Mouse (Mus musculus): ENCODE measurements around the gene Rxfp1. TPM values are rescaled to one million over a fixed set of nuclear protein-coding genes. Genes with fewer than 3 reads are reported as not detected.
"Not testable (repeated sequence)": the region's sequence is repeated elsewhere in the genome, so short reads cannot be mapped to it uniquely, and the experiment has no call there.

Gene Rxfp1
- total RNA-seq (2021): under 1 TPM; 0.05 to 0.13 TPM
- long read RNA-seq, experiment 1: 0 reads
- long read RNA-seq, experiment 2: 0 reads

DNA sequence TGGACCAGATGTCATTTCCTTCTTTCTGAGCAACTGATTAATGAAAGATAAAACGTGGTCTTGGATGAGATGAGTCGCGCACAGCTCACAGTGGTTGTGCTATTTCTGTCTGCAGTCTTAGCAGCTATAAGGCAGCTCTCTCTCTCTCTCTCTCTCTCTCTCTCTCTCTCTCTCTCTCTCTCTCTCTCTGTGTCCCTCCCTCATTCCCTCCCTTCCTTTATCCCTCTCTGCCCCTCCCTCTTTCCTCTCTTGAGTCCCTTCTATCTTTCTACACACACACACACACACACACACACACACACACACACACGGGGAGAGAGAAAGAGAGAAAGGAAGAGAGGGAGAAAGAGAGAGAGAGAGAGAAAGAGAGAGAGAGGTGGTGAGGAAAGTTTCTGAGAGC lies at the start of gene Rxfp1:
Gene Rxfp1, minus strand, starts transcription at position 101 of the 400 bp plus-strand sequence.
- DNase-seq (ENCODE audit: low spot score in 2 of 2): no peak

DNA sequence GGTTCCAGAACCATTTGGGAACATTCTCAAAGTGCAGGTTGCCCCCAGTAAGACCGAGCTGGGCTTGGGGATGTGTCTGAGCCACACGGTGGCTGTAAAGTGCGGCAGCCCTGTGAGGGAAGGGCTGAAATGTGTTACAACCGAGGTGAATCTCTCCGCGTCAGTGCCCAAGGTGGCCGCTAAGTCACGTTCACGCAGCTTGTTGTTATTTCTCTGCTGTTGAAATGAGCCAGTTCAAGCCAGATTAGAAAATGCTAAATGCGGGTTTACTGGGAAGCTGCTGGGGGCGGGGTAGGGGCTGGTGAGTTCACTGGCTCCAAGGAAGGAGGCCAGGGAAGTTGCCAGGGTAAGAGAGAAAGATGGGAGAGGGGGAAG lies 46.7 kb upstream of the Rxfp1 start:
- DNase-seq (ENCODE audit: low spot score in 2 of 2): no peak

DNA sequence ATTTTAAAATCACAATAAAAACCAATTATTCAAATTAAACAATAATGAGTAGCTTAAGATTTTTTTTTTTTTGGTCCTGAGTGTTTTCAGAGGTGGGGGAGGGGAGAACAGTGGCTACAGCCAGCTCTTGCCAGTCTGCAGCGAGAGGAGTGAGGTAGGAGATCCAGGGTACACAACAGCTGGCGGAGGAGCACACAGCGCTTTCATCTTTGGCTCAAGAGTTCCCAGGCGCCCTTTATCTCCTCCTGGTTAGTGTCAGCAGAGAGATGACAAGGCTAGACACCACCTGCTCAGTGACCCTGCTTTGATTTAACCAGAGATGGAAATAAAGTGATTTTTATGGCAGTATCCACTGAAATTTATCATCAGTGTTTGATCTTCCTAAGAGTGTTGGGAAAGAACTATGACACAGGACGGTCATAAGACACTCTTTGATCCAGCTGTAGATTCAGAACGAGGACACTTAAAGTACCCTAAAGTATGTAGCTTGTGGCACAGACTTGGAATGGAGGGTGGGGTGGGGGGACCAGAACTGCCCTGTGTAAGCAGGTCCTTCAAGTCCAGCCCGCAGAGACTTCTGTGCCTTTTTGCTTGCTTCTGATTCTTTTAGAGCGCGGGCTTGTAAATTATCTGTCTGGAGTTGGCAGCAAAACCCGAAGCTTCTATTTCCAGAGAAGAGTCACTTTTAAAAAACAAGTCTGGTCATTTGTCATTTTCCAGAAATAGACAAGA lies 46.1 kb upstream of the Rxfp1 start:
- no peak for DNase-seq (ENCODE audit: low spot score in 2 of 2)

DNA sequence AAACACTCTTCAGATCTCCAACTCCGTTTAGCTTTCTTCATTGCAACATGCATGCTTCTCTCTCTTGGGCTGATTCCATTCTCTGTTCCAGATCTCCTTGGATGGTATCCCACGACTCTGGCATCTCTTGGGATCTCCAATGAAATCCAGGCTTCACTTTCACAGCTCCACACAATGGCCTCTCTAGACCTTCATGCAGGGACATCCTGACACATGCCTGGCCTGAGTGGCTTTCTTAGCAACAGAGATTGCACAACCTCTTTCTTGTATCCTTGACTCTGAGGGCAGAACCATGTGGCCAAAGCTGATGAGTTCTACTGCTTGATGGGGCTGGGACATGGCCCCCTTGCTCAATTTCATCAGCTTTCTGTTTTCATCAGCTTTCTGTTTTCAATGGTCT lies 35.0 kb upstream of the Rxfp1 start:
- DNase-seq (ENCODE audit: low spot score in 2 of 2): no peak

DNA sequence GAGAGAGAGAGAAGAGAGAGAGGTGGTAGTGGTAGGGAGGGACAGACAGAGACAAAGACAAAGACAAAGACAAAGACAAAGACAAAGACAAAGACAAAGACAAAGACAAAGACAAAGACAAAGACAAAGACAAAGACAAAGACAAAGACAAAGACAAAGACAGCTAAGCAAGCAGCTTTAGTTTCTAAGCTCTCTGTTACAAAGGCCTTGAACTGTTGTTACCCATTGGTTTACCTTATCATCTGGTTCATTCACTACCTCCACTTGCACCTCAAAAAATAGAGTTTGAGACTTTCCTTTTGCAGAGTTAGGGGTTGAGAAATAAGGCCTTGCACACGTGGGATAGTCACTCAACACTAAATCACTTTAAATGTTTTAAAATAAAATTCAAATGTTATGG lies 16.1 kb upstream of the Rxfp1 start:
- no peak for DNase-seq (ENCODE audit: low spot score in 2 of 2)

DNA sequence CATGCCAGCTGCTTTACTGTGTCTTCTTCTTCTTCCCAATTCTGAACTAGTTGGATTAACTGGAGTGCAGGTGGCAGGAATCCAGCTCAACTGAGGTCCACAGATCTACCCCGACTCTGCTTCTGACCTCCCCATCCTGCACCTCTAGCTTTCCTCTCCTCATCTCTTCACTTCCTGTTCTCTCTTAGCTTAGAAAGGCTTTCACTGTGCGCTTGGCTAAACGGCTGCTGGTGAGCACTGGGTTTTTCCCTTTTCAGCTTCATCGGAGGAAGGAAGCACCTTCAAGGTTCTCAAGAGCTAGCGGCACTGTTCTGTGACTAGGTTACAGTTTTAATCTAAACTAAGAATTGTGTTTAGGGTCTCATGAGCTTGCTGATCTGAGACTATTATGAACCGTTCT lies 8.9 kb upstream of the Rxfp1 start:
- no peak for DNase-seq (ENCODE audit: low spot score in 2 of 2)

DNA sequence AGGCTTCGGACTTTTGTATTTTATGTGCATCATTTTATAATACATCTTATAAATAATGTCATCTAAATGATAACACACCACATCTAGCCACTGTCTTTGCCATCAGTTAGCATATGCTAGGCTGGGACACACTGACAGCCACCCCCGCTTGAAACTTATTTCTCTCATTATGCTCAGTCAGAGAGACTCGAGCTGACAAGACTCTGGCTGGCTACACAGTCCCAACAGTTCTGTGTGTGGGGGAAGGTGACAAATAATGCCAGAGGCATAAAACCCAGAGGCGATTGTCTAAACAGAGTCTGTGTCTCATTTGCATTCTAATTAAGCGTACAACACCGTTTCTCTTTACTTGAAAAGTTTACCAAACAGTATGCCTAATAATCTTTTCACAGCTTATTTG lies 7.4 kb upstream of the Rxfp1 start:
- no peak for DNase-seq (ENCODE audit: low spot score in 2 of 2)

DNA sequence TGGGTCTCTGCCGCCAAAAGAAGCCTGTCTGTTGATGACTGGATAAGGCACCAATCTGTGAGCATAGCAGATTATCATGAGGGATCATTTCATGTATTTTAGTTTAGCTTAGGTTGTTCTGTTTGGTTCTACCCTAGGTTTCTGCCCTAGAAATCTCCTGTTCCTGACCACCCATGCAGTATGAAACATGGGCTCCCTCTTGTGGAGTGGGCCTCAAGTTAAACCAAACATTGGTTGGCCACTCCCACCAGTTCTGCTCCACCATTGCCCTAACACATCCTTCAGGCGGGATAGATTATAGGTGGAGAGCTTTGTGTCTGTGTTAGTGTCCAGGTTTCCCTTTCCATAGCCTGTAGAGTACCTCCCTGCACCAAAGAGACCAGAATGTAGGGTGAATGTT lies 6.7 kb upstream of the Rxfp1 start:
- no peak for DNase-seq (ENCODE audit: low spot score in 2 of 2)

DNA sequence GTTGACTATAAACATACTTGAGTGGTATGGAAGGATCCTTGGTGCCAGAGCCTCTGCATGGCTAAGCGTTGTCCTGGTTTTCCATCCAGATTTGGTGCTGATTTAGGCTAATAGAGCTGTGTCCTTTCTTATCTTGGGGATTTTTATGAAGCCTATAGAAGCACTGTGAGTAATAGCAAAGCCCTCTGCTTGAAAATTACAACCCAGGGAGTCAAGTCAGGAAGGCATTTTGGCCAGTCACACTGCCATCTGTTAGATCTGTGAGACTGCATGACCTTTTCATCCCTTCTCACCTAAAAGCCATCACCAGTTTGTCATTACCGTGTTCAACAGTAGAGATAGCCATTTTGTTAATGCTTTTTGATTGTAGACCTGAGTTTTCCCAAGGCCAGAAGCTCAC lies 2.7 kb upstream of the Rxfp1 start:
- DNase-seq (ENCODE audit: low spot score in 2 of 2): no peak

DNA sequence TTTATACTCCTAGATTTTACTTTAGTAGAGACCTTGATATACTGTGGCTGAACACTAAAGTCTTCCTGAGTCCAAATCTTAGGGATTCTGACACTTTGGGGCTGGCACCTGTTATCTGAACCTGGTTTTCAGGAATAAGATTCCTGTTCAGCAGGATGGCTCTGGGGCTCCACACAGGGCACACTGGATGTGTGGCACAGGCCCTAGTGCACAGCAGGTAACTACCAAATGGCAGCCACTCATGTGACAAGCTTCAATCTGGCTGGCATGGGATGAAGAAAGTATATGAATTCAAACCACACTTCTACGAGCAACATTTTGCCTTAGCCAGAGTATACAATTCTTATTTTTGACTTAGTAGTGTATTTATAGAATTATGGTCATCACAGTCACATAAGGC lies 771 bp upstream of the Rxfp1 start:
- DNase-seq (ENCODE audit: low spot score in 2 of 2): no peak

DNA sequence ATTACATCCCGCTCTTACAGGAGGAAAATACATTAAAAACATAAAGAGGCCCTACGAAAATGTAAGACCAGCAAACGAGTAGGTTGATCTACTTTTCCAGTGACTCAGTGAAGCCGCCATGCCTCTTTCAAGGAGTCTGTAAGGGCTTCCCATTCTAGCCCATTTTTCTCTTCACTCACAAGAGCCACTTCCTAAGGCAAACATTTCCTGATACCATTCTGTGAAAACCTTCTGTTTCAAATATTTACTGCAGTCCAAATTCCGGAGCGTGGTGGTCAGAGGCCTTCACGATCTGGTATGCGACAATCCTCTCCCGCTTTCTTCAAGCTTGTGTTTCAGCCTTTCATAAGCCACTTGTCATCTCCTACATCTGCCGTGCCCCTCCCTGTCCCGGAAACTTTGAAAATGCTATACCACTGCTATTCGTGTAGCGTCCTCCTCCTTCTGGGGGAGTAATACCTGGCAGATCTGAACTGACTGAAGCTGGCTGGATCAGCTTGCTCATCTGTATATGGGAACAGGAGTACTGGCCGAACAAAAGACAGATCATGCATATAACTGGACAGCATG lies 11.1 kb downstream of the Rxfp1 start:
- no peak for DNase-seq (ENCODE audit: low spot score in 2 of 2)

DNA sequence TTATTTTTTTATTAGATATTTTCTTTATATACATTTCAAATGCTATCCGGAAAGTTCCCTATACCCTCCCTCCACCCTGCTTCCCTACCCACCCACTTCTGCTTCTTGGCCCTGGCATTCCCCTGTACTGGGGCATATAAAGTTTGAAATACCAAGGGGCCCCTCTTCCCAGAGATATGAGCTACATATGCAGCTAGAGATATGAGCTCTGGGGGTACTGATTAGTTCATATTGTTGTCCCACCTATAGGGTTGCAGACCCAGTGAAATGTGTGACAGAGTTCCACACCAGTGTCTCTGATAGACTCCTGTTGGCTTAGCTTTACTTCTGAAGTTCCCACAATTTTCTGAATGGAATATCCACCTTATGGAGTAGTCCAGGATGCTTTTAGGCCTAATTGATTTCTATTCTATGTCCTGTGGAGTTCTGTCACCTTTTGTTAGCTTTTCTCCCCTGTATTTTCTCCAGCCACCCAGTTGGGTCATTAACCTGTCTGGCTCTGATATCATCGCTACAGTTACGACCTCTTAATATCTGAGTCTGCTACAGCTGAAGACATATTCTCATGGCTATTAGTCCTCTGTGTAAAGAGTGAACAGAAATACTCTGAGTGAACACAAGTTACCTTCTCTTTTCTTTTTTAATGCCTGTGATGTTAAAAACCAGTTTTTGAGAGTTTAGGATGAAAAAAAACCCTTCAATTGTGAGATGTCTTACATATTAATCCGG lies 16.8 kb downstream of the Rxfp1 start:
- no peak for DNase-seq (ENCODE audit: low spot score in 2 of 2)

DNA sequence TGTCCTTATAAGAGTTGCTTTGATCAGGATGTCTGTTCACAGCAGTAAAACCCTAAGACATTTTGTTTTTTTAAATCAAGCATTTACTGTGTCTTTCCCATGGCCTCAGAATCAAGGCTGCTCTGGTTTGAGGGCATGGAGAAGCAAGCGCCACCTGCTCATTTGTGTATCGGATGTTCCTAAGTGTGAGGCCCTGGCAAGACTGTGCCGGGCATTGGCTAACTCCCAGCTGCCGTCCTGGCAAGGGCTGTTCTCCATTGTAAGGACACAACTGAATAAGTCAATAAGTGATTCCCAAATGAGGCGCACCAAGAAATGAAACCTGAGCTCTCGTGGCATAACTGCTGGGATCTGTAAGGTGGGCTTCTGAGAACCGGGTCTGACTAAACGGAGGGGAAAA lies 31.2 kb downstream of the Rxfp1 start:
- DNase-seq (ENCODE audit: low spot score in 2 of 2): no peak

DNA sequence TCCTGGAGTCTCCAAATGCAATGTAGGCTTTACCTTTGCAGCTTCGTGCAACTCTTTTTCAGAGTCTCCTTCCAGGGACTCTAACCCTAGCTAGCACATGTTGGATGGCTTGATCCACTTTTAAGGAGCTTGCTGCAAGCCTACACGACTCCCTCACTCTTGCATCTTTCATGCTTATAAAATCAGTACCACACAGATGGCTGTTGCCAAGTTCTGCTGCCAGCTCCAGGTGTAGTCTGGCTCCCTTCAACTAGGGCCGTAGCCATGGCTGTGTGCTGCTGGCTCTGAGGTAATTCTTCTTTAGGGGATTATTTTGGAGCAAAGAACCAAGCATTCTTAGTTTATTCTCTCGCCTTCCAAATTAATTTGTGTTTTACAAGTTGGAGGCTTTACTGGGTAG lies 34.5 kb downstream of the Rxfp1 start:
- DNase-seq (ENCODE audit: low spot score in 2 of 2): no peak

DNA sequence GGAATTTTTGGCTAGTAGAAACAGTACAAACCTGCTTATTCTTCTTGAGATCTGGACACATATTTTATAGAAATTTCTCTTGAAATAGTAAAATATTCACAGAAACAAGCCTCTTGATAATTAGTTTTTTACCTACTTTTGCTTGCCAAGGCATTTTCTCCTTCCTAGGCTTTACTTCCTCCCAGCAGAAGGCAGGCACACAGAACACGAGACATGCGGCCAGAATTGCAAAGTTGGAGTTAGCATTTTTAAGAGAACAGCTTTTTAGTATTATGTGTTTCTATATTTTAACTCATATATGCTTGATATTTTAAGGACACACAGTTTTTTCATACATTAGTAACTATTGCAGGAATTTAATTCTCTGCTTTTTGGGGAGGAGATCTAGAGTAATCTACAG lies 45.7 kb downstream of the Rxfp1 start:
- no peak for DNase-seq (ENCODE audit: low spot score in 2 of 2)

DNA sequence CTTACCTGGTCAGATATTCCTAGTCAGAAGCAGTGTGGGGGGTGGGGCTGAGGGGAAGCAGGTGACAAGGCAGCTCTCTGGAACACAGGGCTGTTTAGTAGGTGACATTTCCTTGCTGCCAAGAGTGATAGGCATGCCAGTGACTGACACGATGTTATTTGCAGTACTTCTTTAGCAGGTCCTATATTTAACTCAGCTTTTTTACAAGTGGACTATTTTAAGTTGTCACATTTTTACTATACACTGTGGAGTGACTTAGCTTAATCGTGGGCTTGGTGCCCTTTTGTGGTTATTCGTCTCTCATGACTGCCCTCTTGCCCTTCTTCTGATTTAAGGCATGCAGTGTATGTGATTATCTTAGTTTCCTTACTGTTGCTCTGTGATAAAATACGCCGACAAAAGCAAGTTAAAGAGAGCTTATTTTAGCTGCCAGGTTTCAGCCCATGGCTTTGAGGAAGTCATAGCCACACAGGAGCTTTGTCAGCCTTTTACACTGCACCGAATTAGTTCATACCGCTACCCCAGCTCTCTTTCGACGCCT lies 47.5 kb downstream of the Rxfp1 start:
- DNase-seq (ENCODE audit: low spot score in 2 of 2): no peak

DNA sequence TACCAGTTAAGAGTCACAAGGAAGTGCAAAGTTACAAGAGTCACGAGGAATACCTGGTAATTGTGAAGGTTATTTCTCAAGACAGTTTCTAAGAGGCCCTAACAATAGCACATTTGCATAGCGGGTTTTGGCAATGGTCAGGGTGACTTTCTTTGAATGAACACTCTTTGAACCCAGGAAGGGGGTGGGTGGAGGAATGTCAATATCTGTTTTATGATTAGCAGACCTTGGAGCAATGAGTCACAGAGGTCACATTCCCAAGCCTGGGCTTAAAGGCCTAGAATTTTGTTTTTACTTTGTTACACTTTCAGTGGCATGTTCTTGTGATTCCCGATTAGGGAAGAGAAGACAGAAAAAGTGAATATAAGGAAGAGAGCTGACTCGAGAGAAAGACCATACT lies 49.6 kb downstream of the Rxfp1 start:
- not testable (repeated sequence) for DNase-seq (ENCODE audit: low spot score in 2 of 2)

DNA sequence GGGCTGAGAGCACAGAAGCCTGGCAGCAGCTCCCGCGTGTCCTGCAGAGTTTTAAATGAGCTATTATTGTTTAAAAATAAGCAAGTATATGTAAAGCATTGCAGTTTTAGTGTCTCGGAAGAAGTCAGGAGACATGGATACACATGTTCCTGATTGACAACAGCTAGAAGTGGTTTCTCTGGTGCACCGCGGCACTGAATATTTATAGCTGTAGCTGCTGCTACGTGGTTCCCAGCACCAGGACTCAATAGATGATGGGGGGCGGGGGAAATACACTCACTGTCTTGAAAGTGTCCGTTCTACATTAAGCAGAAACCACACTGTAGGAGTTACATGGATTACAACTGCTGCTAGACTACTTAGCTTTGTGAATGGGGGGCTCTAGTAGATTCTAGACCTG lies 54.2 kb downstream of the Rxfp1 start:
- no peak for DNase-seq (ENCODE audit: low spot score in 2 of 2)

DNA sequence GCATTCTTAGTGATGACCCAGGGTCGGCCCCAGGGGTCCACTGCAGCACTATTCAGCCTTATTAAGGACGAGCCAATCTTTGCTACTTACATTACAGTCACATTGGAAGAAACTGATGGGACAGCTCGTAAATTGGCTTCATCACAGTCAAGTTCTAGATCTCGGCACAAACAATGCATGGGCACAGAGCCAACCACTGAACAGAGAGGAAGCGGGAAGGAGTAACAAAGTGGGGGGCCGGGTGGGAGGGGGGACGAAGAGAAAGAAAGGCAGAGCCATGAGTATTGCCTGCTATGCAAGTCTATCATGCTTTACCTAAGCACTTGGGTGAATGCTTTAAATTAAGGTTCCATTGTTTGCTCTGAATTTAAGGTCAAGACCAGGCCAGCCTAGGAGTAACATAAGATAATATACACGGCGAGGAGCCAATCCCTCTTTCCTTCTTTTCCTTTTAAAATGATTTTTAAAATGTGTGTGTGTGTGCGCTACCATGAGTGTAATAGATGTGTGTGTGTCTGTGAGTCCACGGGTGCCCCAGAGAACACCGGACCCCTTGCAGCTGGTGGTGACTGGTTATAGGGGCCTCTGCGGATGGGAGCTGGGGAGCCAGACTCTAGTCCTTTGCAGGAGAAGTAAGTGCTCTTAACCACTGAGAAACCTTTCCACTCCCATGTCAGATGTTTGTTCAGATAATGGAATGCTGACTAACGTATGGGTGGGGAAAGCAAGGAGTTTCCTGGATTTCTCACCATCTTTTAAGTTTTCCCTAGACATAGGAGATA lies 55.1 kb downstream of the Rxfp1 start:
- DNase-seq (ENCODE audit: low spot score in 2 of 2): no peak

DNA sequence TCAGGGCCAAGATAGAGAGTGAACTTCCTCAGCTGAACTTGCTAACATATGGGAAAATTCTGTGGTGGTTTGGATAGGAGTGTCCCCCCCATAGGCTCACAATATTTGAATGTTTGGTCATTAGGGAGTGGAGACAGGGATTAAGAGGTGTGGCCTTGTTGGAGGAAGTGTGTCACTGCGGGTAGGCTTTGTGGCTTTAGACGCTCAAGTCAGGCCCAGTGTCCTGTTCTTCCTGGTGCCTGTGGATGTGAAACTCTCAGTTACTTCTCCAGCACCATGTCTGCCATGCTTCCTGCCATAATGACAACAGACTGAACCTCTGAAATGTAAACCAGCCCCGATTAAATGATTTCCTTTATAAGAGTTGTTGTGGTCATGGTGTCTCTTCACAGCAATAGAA lies 61.3 kb downstream of the Rxfp1 start:
- DNase-seq (ENCODE audit: low spot score in 2 of 2): no peak

DNA sequence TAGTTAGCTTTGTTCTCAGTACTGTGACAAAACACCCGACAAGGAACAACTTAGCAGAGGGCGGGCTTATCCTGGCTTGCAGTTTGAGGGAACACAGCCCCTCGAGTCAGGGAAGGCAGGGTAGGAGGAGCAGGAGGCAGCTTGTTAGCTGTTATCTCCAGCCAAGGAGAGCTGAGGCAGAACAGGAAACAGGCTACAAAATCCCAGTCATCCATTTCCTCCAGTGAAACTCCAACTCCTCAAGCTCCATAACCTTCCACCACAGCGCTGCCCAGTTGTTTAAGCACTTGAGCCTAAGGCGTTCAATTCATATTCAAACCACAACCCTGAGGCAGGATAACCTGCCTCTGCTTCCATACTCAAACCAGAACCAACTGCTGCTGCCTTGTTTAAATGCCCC lies 63.0 kb downstream of the Rxfp1 start:
- no peak for DNase-seq (ENCODE audit: low spot score in 2 of 2)

DNA sequence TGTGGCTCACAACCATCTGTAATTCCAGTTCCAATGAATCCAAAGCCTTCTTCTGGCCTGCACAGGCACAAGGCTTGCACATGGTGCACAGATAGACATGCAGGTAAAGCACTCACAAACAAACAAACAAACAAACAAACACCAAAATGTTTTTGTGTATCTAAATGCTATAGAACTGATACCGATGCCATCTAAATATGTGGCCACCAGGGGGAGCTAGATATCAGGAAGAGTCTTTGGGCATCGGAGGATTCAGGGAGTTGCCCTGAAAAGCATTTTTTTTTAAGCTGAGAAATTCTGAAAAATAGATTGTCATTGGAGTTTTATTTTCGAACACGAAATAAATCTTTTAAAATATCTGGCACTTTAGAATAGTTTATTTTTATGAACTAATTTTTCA lies 64.6 kb downstream of the Rxfp1 start:
- DNase-seq (ENCODE audit: low spot score in 2 of 2): peak; percentile 31 to 74

Data from gastrocnemius, postnatal 4 days (tissue).